Mouse (Mus musculus): ENCODE results near the gene Tas1r3.

- TF ChIP-seq MAX (IDR thresholded peaks at IDR 0.05): no peak
- TF ChIP-seq CTCF (IDR thresholded peaks at IDR 0.05; ENCODE audit: control insufficient read depth, insufficient read depth, insufficient read length): peak; percentile 90
- no peak for TF ChIP-seq CEBPB (IDR thresholded peaks at IDR 0.05; ENCODE audit: low read depth)
- TF ChIP-seq MYOG (IDR thresholded peaks at IDR 0.05; ENCODE audit: control insufficient read depth, extremely low read depth, insufficient read length): no peak
Measured at GRCm38 (mm10) chr4:155846871-155847578, 16.1 kb downstream of the Tas1r3 start, which contains the start of gene Dvl1.
